Mouse (Mus musculus) brain, embryonic 14.5 days (tissue): ENCODE measurements around the gene Msi2.

Source experiments
- CTCF ChIP-seq: fragments of 200-500 bp; IDR thresholded peaks from 2 replicates; pipeline ENCODE4 v1.5.1; 2012; ENCODE audit warnings: inconsistent platforms, mild to moderate bottlenecking, moderate library complexity, borderline replicate concordance; ENCODE audit not compliant: insufficient read depth, insufficient read length; ENCODE audit errors: extremely low read depth
- POLR2A ChIP-seq: fragments of 200-500 bp; IDR thresholded peaks from 2 replicates; pipeline ENCODE4 v1.6.1; 2012; ENCODE audit warnings: mild to moderate bottlenecking, inconsistent platforms, borderline replicate concordance; ENCODE audit not compliant: poor library complexity, insufficient read depth, insufficient read length, severe bottlenecking; ENCODE audit errors: extremely low read depth

DNA sequence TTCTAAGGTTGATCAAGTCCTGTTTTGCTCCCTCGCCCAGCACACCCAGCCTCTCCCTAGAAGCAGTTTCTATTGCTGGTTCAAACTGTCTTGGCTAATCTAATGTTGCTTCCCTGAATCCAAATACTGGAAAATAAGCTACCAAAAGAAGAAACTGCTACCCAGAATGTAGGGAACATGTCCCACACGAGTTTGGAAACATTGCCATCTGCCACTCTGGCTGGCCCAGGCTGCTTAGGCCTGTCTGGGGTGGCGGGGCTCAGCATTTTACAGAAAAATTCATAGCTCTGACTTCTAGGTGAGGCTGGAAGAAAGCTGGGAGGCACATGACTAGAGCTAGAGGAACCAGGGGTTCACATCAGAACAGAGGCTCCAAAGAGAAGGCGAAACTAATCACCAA, 345.7 kb downstream of the Msi2 start:
- TF ChIP-seq CTCF (no peak), POLR2A (no peak)
